Mouse (Mus musculus): ENCODE measurements around the gene Socs7.

Gene Socs7

GRCm38 (mm10) chr11:97393658-97394057 is 31.3 kb downstream of the Socs7 start:
- DNase-seq (ENCODE audit: low read depth) = no peak

GRCm38 (mm10) chr11:97394146-97394545 is 31.8 kb downstream of the Socs7 start:
- DNase-seq (ENCODE audit: low read depth) = no peak

- no peak for DNase-seq (ENCODE audit: low read depth)
These were observed 36.2 kb downstream of the Socs7 start for GRCm38 (mm10) chr11:97398506-97398905.

GRCm38 (mm10) chr11:97399958-97400710 is 37.8 kb downstream of the Socs7 start:
- DNase-seq (ENCODE audit: low read depth) = no peak

GRCm38 (mm10) chr11:97401082-97401481 is 38.7 kb downstream of the Socs7 start:
- no peak for DNase-seq (ENCODE audit: low read depth)

- no peak for DNase-seq (ENCODE audit: low read depth)
These were observed 39.5 kb downstream of the Socs7 start for GRCm38 (mm10) chr11:97401686-97402435.

GRCm38 (mm10) chr11:97402746-97403145 is 40.4 kb downstream of the Socs7 start:
- DNase-seq (ENCODE audit: low read depth) = no peak

GRCm38 (mm10) chr11:97403614-97404183 is 41.3 kb downstream of the Socs7 start:
- DNase-seq (ENCODE audit: low read depth) = no peak

GRCm38 (mm10) chr11:97404184-97404760 is 41.9 kb downstream of the Socs7 start:
- no peak for DNase-seq (ENCODE audit: low read depth)

GRCm38 (mm10) chr11:97404761-97405190 is 42.4 kb downstream of the Socs7 start:
- no peak for DNase-seq (ENCODE audit: low read depth)

- no peak for DNase-seq (ENCODE audit: low read depth)
These were observed 44.0 kb downstream of the Socs7 start for GRCm38 (mm10) chr11:97406094-97406951.

- DNase-seq (ENCODE audit: low read depth) = no peak
These were observed 45.1 kb downstream of the Socs7 start for GRCm38 (mm10) chr11:97407456-97407855.

GRCm38 (mm10) chr11:97408171-97408570 is 45.8 kb downstream of the Socs7 start:
- DNase-seq (ENCODE audit: low read depth) = no peak

- DNase-seq (ENCODE audit: low read depth) = no peak
These were observed 48.6 kb downstream of the Socs7 start for GRCm38 (mm10) chr11:97410958-97411357.

- DNase-seq (ENCODE audit: low read depth) = no peak
These were observed 49.8 kb downstream of the Socs7 start for GRCm38 (mm10) chr11:97412117-97412516.

- no peak for DNase-seq (ENCODE audit: low read depth)
These were observed 50.5 kb downstream of the Socs7 start for GRCm38 (mm10) chr11:97412808-97413347.

- no peak for DNase-seq (ENCODE audit: low read depth)
These were observed 53.0 kb downstream of the Socs7 start, which contains the start of gene Arhgap23 for GRCm38 (mm10) chr11:97415330-97415711. Gene Arhgap23 (plus strand): TSS chr11:97415533.

- DNase-seq (ENCODE audit: low read depth) = no peak
These were observed 53.6 kb downstream of the Socs7 start for GRCm38 (mm10) chr11:97415712-97416636.

- no peak for DNase-seq (ENCODE audit: low read depth)
These were observed 54.3 kb downstream of the Socs7 start for GRCm38 (mm10) chr11:97416637-97417035.

All from fibroblast of lung, adult 2 months (primary cell).